Mouse (Mus musculus) lung, postnatal 10 days (tissue): ENCODE data around the gene Arhgap22.

Experiments
- DNase-seq: peaks from one replicate; pipeline ENCODE4 v3.0.0; 2021

Arhgap22 gene

DNA sequence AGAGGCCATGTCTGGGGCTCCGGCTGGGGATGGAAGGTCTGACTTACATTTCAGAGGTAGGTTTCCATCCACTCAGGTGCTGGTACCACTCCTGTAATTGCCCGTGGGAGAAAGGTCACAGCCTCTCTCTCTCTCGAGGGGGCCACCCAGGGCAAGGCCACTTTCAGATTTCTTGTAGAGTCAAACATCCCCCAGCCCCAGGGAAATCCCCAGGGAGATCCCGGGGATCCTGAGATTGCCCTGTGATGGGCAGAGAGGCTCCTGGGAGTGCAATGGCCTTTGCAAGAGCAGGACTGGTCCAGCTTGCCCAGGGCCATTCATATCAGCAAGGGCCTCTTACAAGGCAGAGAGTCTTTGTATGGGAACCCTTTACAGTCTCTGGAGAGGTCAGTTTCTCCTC, 120.6 kb downstream of the Arhgap22 start:
- DNase-seq = no peak

DNA sequence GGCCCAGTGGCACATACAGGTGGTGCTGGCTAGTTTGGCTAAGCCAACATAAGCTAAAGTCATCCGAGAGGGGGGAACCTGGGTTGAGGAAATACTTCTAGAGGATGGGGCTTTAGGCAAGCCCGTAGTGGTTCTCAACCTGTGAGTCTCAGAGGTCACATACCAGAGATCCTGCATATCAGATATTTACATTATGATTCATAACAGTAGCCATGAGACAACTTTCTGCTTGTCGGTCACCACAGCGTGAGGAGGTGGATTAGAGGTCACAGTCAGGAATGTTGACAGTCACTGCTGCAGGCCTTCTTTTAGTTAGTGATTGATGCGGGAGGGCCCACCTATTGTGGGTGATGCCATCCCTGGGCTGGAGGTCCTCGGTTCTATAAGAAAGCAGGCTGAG, 121.9 kb downstream of the Arhgap22 start:
- no peak for DNase-seq

DNA sequence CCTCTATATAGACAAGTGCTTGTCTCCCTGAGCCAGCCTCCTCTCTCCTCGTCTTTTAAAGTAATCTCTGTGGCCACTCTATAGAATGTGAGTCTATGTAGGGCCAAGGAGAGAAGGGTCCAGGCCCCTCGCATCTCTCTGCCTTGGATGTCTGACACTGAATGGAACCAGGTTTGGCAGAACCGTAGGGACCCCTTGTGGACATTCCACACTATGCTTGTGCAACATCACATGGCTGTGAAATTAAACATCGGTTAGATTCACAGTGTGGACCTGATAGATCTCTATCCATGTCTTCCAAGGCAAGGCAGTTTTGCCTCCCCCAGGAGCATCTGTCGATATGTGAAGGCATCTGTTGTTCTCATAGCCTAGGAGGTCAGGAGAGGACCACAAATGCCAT, 124.9 kb downstream of the Arhgap22 start:
- DNase-seq = no peak

DNA sequence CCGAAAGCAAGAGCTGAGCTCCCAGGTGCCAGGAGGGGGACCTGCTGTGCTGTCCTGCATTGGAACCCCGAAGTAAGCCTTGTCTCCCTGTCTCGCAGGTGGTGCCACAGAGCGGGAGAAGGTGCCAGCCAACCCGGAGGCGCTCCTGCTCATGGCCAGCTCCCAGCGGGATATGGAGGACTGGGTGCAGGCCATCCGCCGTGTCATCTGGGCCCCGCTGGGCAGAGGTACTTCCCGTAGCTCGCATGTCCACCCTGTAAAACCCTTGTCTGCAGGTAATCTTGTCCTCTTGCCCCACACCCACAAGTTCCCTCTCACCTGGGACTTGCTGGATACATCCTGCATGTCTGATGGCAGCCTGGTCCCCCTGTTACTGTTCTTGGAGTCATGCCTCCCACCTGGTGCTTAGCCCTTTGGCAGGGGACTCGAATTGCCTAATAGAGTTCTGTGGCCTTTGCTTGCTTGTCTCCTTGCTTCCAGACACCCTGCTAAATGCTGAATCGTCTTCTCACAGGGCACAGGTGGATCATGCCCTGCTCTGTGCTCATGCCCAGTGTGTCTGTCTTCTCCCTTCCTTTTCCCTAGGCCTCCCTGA, 129.4 kb downstream of the Arhgap22 start:
- no peak for DNase-seq

DNA sequence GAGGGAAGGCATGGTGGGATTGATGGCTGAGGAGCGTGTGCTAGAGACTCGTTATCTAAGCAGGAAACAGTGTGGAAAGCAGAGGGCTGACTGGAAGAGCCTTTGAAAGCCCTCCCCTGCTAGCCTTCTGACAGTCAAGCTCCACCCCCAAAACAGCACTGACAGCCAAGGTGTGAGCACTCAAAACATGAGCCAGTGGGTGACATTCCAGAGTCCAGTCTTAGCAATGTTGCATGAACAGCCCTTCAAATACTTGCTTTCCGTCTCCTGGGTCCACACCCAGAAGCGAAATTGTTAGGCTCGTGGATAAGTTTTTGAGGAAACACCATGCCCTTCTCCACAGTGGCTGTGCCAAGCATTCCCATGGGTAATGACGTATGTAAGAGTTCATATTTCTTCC, 132.7 kb downstream of the Arhgap22 start:
- peak; percentile 64 for DNase-seq

DNA sequence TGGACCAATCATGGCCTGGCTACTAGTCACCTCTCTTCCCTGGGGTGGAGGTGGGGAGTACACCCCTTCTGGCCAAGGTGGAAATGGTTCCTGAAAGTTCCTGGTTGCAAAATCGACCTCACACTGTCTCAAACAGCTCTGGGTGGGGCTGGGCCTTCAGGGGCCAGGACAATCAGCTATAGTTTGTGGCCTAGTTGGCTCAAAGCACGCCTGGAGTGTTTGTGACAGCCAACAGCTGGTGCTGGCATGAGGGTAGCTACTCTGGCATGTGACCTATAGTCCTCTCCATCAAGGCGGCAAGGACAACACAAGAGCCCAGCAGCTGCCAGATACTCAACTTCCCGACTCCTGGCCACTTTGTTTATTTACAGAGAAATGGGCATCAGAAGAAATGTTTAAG, 133.9 kb downstream of the Arhgap22 start:
- peak; percentile 67 for DNase-seq

DNA sequence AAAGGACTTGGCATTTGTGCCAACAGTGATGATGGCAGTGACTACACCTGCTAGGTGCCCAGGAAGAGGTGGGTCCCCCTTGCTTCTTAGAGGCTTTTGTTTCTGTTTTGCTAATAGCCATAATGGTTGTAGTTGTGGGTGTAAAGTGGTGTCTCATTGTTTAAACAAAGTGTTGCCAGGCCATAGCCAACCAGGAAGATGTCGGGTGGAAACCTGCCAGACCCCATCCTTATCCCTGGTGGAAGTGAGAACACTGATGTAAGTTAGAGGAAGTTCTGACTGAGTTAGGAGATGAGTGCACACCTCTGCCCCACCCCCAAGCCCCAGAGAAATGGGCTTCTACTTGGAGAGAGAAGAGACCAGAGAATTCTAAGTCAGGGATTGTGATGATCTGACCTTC, 134.3 kb downstream of the Arhgap22 start:
- DNase-seq = peak; percentile 38

DNA sequence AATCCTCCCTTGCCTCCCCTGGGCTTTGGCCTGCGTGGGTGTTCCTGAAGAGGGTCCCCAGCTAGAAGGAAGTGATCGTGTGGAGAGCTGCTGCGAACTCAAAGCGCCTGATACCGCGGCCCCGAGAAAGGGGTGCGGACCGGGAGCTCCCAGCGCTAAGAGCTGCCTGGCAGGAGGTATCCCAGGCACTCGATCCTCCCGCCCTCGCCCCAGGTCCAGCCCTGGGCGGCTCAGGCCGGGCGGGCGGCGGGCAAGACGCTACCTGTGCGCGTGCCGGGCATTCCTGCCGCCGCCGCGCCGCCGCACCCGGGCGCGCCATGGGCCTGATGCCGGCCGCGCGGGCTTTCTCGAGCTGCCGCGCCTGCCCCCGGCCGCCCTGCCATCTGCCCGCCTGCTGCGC, 137.2 kb downstream of the Arhgap22 start:
- DNase-seq = peak; percentile 53

DNA sequence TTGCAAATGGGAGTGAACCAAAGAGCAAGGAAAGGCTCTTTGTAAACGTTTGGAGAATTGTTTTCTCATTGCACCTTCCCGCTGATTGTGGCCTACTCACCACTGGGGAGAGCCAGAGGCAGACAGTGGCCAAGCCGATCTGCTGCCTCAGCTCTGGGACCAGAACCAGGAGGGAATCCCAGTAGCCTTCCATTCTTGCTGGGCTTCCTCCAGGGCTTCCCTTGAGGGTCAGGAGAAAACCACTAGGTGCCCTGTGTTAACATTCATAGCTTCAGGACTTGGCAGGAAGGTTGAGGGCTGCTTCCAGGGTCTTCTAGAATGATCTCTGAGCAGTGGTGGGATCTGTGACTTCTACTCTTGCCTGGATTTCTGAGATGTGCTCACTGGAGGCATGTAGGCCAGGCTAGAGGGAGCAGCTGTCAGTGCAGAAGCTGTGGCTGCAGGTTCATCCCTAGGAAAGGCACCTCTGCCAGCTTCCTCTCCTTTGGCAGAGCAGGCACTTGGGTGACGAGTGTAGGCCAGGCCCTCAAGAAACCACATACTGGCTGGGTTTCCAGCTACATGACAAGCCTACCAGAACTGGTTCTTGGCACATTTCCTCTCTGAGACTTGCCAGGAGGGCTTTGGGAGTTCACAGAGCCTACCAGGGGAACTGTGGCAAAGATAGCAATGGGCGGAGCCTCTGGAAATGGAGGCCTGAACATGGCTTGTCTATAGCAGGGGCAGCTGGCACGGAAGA, 138.3 kb downstream of the Arhgap22 start:
- peak; percentile 62 for DNase-seq

DNA sequence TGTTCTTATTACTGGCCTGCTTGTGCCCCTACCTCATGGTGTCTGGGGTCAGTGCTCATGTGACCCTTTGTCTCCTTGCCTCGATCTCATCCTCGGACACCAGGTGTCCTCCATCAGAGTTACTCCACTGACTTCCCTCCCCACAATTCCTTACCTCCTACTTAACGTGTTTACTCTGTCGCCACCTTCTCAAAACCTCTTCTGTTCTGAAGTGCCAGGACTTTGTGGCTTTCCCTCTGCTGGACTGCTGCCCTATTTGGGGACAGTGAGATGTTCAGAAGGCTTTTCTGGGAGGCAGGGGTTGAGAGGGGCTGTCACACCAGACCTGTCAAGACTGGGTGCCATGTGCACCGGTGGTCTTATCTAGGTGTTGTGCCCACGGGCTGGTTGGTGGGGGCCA, 139.1 kb downstream of the Arhgap22 start:
- DNase-seq = peak; percentile 49

DNA sequence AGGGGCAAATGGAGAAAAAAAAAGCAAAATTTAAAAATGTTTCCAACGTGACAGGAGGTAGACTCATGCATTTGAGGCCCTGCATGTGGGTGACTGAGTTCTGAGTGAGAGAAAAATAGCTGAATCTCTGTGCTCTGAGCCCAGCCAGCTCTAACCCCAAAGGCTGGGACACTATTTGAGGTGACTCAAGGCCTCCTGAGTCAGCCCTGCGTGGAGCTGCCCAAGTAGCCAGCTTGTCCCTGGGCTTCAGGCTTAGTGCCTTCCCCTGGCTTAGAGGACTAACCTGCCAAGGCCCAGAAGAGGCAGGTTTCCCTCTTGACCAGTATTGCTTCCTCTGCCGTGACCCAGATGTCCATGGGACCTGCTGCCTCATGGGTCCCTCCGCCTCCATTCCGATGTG, 141.4 kb downstream of the Arhgap22 start:
- DNase-seq = no peak

DNA sequence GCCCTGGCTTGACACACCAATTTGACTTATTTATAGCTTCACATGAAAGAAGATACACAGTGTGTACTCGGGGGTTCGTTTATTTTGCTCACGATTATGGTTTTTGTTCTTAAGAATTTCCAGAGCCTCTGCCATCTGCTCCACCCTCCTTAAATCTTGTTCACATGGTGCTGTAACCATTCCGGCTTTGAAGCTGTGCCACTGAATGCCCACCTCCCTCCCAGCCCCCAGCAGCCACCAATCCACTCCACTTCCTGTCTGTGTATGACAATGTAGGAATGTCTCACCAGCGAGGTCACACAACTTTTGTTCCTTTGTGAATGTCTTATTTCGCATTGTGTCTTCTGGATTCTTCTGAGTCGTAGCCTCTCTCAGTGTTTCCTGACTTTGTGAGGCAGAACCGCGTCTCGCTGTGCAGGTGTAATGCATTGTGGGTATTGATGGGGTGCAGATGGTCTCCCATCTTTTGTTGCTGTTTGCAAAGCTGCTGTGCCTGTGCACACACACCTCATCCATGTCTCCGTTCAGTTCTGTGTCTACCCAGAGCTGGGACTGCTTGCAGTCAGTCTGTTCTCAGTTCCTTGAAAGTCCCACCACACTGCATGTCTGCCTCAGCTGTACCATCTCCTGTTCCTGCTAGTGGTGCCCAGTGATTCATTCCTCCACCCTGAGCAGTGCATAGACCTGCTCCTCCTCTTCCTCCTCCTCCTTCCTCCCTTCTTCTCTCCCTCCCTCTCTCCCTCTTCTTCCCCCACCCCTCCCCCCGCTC, 144.0 kb downstream of the Arhgap22 start:
- DNase-seq = no peak

DNA sequence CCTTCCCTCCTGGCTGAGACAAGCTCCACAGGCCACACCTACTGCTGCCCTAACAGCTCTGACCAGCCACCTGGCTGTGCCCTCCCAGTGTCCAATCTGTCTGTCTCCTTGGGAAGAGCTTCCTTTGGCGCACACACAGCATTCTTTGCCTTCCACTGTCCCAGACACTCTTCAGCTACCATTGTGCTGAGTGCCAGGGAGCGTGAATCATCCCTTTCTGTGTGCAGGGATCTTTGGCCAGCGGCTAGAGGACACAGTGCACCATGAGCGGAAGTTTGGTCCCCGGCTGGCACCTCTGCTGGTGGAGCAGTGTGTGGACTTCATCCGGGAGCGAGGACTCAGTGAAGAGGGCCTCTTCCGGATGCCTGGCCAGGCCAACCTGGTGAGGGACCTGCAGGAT, 145.1 kb downstream of the Arhgap22 start:
- DNase-seq = peak; percentile 28

DNA sequence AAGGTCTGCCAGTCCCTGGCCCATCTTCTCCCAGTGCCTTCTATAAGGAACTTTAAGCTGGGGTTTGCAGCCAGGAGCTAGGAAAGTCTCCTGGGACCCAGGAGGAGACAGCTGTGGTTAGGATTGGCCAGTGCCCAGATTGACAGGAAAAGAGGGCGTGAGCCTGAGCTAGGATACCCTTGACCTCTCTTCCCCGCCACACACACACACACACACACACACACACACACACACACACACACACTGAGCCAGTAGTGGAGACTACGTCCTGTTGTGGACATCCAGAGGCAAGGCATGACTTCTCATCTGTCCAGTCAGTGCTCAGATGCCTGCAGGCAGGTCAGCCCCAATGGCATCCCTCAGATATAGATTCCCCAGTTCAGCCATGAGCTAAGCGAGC, 147.7 kb downstream of the Arhgap22 start:
- peak; percentile 27 for DNase-seq

DNA sequence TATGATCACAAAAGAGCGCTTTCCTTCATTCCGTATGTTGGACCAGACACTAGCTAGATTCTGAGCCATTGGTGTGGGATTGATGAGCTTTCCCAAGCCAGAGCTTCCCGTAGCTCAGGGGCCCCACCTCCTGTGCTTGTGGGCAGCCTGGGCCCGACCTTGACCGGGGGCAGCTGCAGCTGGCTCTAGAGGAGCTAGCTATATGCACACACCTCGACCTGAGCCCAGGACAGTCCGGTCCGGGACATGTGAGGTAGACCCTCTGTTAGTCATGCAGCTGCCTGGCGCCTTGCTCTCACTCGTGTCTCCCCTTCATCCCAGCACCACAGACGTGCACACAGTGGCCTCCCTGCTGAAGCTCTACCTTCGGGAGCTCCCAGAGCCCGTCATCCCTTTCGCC, 148.3 kb downstream of the Arhgap22 start:
- DNase-seq = no peak

DNA sequence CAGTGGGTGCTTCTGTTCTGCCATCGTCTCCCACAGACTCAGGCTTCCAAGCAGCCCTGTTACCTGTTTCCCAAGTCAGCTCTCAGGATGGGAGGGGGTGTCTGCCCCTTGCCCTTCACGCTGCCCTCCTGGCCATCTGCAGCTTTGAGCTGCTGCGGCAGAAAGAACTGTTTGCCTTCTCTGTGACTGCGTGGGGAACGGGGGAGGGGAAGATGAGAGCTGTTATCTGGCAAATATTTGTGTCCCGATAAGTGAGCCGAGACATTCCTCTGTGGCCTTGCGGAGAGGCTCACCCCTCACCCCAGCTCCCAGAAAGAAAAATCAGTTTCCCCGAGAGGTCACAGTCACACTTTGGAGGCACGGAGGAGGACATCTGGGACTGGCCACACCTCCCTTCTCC, 149.0 kb downstream of the Arhgap22 start:
- peak; percentile 33 for DNase-seq

DNA sequence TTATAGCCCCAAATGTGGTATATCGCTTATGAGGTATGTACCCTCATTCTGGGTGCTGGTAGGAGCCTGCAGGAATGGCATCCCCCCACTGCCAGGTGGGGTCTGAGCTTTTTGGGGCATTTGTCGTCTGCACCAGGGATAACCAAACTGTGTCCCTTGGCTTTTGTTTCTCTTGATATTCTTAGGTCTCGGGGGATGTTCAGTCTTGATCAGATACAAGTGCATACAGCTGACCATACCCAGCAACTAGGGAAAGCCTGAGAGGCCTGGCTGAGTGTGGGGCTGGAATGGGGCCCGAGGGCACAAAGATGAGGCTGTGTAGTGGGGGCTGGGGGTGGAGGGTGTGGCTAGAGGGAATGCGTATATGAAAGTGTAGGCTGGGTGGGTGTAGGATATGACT, 149.8 kb downstream of the Arhgap22 start:
- no peak for DNase-seq

DNA sequence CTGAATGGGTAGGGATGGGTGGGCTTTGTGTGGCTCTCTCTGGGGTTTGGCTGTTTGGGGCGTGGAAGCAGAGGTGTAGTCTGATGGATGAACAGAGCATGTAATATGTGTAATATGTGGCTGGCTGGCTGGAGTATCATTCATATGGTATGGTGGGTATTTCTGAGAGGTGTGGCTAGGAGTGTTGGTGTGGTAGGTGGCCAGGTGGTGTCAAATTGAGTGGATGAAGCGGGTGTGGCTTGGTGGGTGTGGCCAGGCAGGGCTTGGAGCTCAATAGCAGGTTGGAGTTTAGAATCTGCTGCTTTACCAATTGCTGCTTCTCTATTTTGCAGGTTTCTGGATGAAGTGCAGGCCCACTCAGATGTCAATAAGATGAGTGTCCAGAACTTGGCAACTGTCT, 150.2 kb downstream of the Arhgap22 start:
- no peak for DNase-seq

DNA sequence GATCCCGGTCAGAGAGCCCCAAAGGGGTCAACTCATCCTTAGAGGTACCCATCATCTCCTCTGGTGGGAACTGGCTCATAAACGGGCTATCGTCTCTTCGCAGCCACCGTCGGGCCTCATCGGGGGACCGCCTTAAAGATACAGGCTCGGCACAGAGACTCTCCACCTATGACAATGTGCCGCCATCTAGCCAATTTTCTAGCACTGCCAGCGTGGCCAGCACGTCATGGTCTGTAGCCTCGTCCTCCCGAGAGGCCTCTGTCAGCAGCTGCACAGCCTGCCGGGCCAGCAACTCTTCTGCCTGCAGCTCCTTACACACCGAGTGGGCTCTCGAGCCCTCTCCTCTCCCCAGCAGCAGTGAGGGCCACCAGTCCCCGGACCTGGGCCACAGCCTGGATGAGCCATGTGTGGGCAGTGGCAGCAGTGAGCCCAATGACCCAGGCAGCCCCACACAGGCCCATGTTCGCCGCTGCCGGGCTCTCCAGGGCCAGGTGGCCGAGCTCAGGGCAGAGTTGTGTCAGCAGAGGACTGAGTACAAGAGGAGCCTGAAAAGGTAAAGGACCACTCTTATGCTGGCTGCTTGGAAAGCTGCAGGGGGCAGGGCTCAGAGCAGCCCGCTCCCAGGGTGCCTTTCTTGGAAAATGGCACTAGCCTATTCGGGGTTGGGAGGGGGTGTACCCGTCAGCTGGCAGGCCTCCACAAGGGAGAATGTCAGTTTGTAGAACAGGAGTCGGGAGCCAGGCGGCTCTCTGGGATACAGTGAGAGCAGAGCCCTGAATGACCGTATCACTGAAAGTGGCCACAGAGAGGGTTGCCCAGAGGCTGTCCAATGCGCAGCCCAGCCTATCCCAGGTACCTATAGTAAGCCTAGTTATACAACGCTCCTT, 153.3 kb downstream of the Arhgap22 start:
- no peak for DNase-seq

DNA sequence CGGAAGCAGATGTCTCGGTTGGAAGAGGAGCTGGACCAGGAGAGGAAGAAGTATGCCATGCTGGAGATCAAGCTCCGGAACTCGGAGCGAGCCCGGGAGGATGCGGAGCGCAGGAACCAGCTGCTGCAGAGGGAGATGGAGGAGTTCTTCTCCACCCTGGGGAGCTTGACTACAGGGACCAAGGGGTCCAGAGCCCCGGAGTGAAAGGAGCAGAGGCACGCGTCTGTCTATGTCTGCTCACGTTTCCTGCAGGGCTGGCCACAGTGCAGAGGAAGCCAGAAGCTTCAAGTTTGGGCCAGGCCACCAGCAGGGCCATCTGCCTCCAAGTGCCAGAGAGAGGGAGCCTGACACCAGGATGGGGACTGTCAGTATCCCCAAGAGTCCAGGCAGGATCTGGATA, 155.5 kb downstream of the Arhgap22 start:
- DNase-seq = no peak

DNA sequence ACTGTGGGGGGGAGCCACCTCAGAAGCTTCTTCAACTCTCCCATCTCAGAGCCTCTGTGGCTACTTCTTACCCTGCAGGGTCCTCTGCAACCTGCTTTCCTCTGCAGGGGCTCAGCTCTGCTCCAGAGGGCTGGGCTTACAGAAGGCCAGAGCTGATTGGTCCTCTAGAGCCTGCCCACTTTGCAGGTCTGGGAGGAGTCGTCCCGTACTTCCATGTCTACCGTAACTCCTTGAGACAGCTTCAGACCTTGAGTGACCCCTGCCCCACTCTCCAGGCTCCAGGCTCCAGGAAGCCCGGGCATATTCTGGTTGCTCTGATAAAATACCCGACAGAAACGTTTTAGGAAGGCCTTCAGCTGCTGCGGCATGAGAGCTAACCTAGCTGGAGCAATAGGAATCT, 156.2 kb downstream of the Arhgap22 start:
- peak; percentile 37 for DNase-seq

DNA sequence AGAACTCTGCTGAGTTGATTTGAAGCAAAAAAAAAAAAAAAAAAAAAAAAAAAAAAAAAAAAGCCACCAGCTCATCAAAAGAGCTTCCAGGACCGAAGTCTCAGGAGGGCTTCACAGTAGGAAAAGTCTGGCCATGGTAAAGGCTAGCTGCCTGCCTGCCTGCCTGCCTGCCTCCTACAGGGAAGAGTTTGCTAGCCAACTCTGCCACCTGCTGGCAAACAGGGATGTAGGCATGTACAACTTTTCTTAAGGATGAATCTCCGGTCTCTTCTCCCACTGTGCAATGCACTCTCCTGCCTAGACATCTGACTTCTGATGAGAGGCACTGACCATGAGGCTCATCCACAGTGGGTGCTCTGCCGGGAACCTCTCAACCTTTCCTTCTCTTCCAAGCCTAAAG, 157.4 kb downstream of the Arhgap22 start:
- peak; percentile 83 for DNase-seq

DNA sequence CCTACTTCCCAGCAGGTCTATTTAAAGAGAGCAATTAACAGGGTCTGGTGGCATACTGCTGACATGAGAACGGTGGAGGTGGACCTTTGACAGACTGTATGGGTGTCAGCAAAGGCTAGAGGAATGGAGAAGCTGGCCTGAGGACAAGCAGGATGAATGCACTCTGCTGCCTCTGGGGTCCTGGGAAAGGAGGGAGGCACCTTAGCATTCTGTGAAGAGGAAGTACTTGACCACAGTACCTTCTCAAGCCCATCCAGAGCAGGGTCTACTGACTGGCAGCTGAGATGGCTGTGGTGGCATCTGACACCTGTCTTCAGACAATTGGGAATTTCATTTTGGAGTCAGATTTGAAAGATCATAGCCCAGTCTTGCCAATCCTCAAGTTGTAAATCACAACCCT, 159.4 kb downstream of the Arhgap22 start:
- DNase-seq = no peak
